Mouse (Mus musculus) E14TG2a.4 (cell line): ENCODE results near the gene Mrpl16.

ENCODE experiments used
- H3K27me3 ChIP-seq: 2 replicates; pipeline ENCODE4 v1.6.1; 2014; ENCODE audit warnings: low read length, control low read depth; ENCODE audit not compliant: insufficient read depth
- H3K36me3 ChIP-seq: 2 replicates; pipeline ENCODE4 v1.6.1; 2014; ENCODE audit warnings: low read length, control low read depth; ENCODE audit not compliant: insufficient read depth
- H3K4me1 ChIP-seq: replicated peaks from 2 replicates; pipeline ENCODE4 v1.6.1; 2014; ENCODE audit warnings: low read depth, low read length, control low read depth
- H3K4me3 ChIP-seq: replicated peaks from 2 replicates; pipeline ENCODE4 v1.5.1; 2014; ENCODE audit warnings: mild to moderate bottlenecking, low read length
- H3K9me3 ChIP-seq: 2 replicates; pipeline ENCODE4 v1.6.1; 2014; ENCODE audit warnings: low read length, control low read depth
- CTCF ChIP-seq: conservative IDR thresholded peaks from 2 replicates; pipeline ENCODE4 v1.5.1; 2014; ENCODE audit warnings: low read length
- NANOG ChIP-seq: IDR thresholded peaks from 2 replicates; pipeline ENCODE4 v1.6.1; 2014; ENCODE audit warnings: borderline replicate concordance, low read length, mixed read lengths
- POU5F1 ChIP-seq: IDR thresholded peaks from 2 replicates; pipeline ENCODE4 v1.6.1; 2014; ENCODE audit warnings: low read length, borderline replicate concordance

Mrpl16 gene

GRCm38 (mm10) chr19:11818199-11819142, 48.3 kb downstream of the Mrpl16 start:
- Histone ChIP-seq H3K4me1 (peaks cover 87% of the 10 kb centered on the region), H3K27me3 (peaks cover 21% of the 10 kb centered on the region), H3K4me3 (peak overlapping the region; percentile 93), H3K36me3 (peaks cover 10% of the 10 kb centered on the region), H3K9me3 (no peaks in the 10 kb centered on the region)
- TF ChIP-seq NANOG (no peak), POU5F1 (no peak)

DNA sequence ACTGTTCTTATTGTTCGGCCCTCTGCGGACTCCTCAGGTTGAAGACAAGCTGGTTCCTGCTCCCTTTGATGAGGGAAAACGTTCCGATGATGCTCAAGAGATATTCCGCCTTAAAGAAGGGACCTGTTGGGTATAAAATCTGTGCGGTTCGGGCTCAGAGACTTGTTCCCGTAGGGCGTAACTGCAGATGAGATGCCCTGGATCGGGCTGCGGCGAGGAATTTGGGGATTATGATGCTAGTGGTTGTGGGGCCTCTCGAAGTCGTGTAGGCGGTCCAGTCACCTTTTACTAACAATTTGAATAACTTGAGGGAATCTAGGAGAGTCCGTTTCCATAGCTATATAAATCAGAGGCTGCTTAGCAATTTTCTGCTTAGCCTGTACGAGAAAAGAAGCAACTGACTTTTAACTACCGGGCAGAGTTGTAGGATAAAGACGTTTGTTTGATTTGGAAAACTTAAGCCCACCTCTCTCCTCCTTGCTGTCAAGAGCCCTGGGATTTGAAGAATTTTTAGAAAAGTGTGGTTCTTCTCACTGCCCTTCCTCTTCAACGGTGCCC, 49.0 kb downstream of the Mrpl16 start, which contains the start of gene Stx3:
Gene Stx3 (minus strand): TSS at position 261 of the 558 bp plus-strand sequence.
- TF ChIP-seq NANOG (no peak), CTCF (no peak), POU5F1 (no peak)
- Histone ChIP-seq H3K4me1 (peaks cover 87% of the 10 kb centered on the region), H3K9me3 (no peaks in the 10 kb centered on the region), H3K4me3 (peak within 1 kb of the TSS; percentile 93), H3K27me3 (peaks cover 21% of the 10 kb centered on the region), H3K36me3 (peaks cover 10% of the 10 kb centered on the region)

GRCm38 (mm10) chr19:11819800-11820199, 49.6 kb downstream of the Mrpl16 start:
- Histone ChIP-seq H3K4me3 (peak overlapping the region; percentile 93), H3K27me3 (peaks cover 21% of the 10 kb centered on the region), H3K9me3 (no peaks in the 10 kb centered on the region), H3K4me1 (peaks cover 87% of the 10 kb centered on the region), H3K36me3 (peaks cover 10% of the 10 kb centered on the region)
- no peak for TF ChIP-seq POU5F1
- no peak for TF ChIP-seq NANOG
- TF ChIP-seq CTCF: peak; percentile 66

- Histone ChIP-seq H3K27me3 (peaks cover 21% of the 10 kb centered on the region), H3K36me3 (peaks cover 10% of the 10 kb centered on the region), H3K9me3 (no peaks in the 10 kb centered on the region), H3K4me3 (peak overlapping the region; percentile 93), H3K4me1 (peaks cover 87% of the 10 kb centered on the region)
- TF ChIP-seq POU5F1 (no peak), CTCF (peak; percentile 34)
Observed at GRCm38 (mm10) chr19:11820211-11820610, 50.0 kb downstream of the Mrpl16 start.

DNA sequence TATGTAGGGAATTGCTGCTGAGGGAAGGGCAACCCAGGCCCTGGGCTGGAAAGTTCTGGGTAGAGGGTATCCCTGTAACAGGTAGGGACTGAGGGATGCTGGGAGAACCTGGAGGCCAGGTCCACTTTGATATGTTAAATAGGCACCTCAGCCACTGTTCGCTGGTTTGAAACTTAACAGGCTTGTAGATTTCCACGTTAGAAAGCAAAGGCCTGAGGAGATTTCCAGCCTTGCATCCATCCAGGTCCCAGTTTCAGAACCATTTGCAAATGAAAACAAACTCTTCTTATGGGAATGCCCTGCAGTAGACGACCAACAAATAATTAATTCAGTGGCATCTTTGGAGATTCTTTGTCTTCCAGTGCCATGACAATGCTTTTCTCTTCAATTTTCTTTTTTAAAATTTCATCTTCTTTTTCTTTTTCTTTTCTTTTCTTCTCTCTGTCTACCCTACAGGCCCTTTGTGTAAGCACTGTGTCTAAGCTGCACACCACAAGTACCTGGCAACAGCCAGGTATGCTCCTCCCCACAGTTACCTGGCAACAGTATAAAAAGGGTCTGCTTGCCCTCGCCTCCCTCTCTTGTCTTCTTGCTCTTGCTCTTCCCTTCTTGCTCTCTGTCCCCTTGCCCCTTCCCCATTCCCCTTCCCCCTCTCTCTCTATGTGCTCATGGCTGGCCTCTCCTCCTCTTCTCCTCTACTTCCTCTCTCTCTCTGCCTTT, 53.3 kb downstream of the Mrpl16 start:
- TF ChIP-seq NANOG (no peak), POU5F1 (no peak), CTCF (no peak)
- peak overlapping the region; percentile 27; the same call in 1 of the 2 replicates for H3K4me3 ChIP-seq

More for the DNA sequence above, 53.3 kb downstream of the Mrpl16 start:
- H3K27me3 ChIP-seq: peaks cover 9% of the 10 kb centered on the region
- no peaks in the 10 kb centered on the region for H3K36me3 ChIP-seq
- peaks cover 61% of the 10 kb centered on the region for H3K4me1 ChIP-seq
- H3K9me3 ChIP-seq: no peaks in the 10 kb centered on the region
